Mouse (Mus musculus) hindbrain, postnatal 0 days (tissue): Measurements from ENCODE around the gene Taar7e. TPM values are rescaled to one million over a fixed set of nuclear protein-coding genes. Genes with fewer than 3 reads are reported as not detected.

Source experiments
- ATAC-seq: fragments of 200-750 bp; cut with Nextera tagmentation; 2 replicates; pipeline ENCODE4 v1.8.0; 2017; ENCODE audit warnings: mild to moderate bottlenecking, moderate TSS enrichment, moderate library complexity
- DNase-seq: peaks from one replicate; pipeline ENCODE4 v3.0.0-alpha.2; 2015; ENCODE audit warnings: low spot score
- H3K27ac ChIP-seq: fragments of 300-500 bp; sonication (generic); 2 replicates; pipeline ENCODE4 v1.5.1; 2014; ENCODE audit warnings: mild to moderate bottlenecking
- H3K27me3 ChIP-seq: fragments of 300-500 bp; sonication (generic); 2 replicates; pipeline ENCODE4 v1.6.1; 2014; ENCODE audit warnings: low read length, mixed read lengths; ENCODE audit not compliant: insufficient read depth
- H3K36me3 ChIP-seq: fragments of 300-500 bp; sonication (generic); 2 replicates; pipeline ENCODE4 v1.6.1; 2014; ENCODE audit warnings: low read length, mixed read lengths; ENCODE audit not compliant: insufficient read depth
- H3K4me1 ChIP-seq: fragments of 300-500 bp; sonication (generic); 2 replicates; pipeline ENCODE4 v1.6.1; 2014; ENCODE audit warnings: antibody characterized with exemption, low read length, mixed read lengths; ENCODE audit not compliant: insufficient read depth
- H3K4me2 ChIP-seq: fragments of 300-500 bp; sonication (generic); 2 replicates; pipeline ENCODE4 v1.6.1; 2014; ENCODE audit warnings: low read depth, mild to moderate bottlenecking, low read length, moderate library complexity, mixed read lengths
- H3K4me3 ChIP-seq: fragments of 300-500 bp; sonication (generic); 2 replicates; pipeline ENCODE4 v1.5.1; 2014; ENCODE audit warnings: low read length
- H3K9ac ChIP-seq: fragments of 300-500 bp; sonication (generic); replicated peaks from 2 replicates; pipeline ENCODE4 v1.6.1; 2014; ENCODE audit warnings: mild to moderate bottlenecking, low read length, moderate library complexity, mixed read lengths
- H3K9me3 ChIP-seq: fragments of 300-500 bp; sonication (generic); 2 replicates; pipeline ENCODE4 v1.6.1; 2016; ENCODE audit warnings: low read length, mixed read lengths
- CTCF ChIP-seq: IDR thresholded peaks from 2 replicates; pipeline ENCODE4 v1.5.1; 2016; ENCODE audit warnings: antibody characterized with exemption, control low read depth, low read depth
- WGBS: fragments of 180-500 bp; shearing (Covaris S2); extraction: QIAGEN DNeasy Blood & Tissue Kit; methylation state at CpG from one replicate; pipeline ENCODE4 v1.1.7; 2014; 5-methylcytosine and 5-hydroxymethylcytosine counted together
- polyA plus RNA-seq: library from polyadenylated mRNA; unstranded; fragments of >200 nt; fragmentation: Nextera tagmentation; extraction: Ambion mirVana; gene quantifications from 2 replicates; pipeline ENCODE4 v1.2.1, GENCODE M21; 2015
- total RNA-seq: library from RNA; depleted of rRNA; stranded (reverse); fragments of >200 nt; gene quantifications from 2 replicates; pipeline ENCODE4 v1.2.3, GENCODE M21; 2014; rRNA removed

Taar7e gene
- total RNA-seq (not detected in 2 replicates), polyA plus RNA-seq (not detected in 2 replicates)

DNA sequence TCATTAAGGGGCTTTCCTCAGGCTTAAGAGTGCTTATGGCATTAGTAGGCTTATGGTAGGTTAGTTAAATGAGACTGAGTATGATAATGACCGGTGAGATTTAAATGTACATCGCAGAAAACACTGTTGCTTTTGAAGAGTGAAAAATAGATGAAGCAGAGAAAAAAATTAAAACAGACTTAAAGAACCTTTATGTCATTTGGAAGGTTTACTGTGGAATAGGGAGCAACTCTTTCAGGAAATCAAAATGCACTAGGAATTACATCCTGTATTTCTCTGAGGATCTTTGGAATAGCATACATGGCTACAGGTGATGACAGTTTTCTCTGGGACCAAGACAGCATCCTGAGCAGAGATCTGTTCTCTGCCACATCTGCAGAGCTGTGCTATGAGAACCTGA, at the start of gene Taar7e:
Taar7e (plus strand) TSS at position 301 of the 400 bp plus-strand sequence.
- Histone ChIP-seq H3K27ac (no peak within 1 kb of the TSS), H3K9ac (no peak within 1 kb of the TSS), H3K4me1 (no peaks in the 10 kb centered on the region), H3K36me3 (no peaks in the 10 kb centered on the region), H3K9me3 (no peaks in the 10 kb centered on the region), H3K27me3 (no peaks in the 10 kb centered on the region), H3K4me2 (no peak within 1 kb of the TSS), H3K4me3 (no peak within 1 kb of the TSS)
- WGBS: 88% methylated on average over 2 of the region's 2 CpGs
- ATAC-seq (no peak), DNase-seq (no peak)
- TF ChIP-seq CTCF: no peak

DNA sequence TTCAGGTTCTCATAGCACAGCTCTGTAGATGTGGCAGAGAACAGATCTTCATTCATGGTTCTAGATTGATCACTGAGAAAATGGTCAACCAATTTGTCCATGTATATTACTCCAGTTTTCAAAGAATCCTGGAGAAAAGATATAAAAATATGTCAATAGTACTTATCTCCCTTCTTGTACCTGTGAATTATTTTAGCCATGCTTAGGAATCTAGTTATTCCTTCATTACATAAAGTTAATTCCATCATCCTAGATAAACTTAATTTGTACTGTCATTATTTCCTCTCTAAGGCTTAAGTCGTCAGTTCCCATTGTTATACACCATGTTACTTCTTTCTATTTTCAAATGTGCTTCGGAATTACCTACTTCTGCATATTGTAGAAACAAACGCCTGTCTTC, 44.0 kb upstream of the Taar7e start, which contains the start of gene Taar7a:
Taar7a (minus strand) TSS at position 101 of the 400 bp plus-strand sequence.
- Histone ChIP-seq H3K9ac (no peak within 1 kb of the TSS), H3K4me1 (no peaks in the 10 kb centered on the region), H3K27me3 (no peaks in the 10 kb centered on the region), H3K4me2 (no peak within 1 kb of the TSS), H3K9me3 (no peaks in the 10 kb centered on the region), H3K36me3 (no peaks in the 10 kb centered on the region), H3K27ac (no peak within 1 kb of the TSS), H3K4me3 (no peak within 1 kb of the TSS)
- WGBS: 86% methylated on average over 3 of the region's 3 CpGs
- no peak for ATAC-seq
- no peak for DNase-seq
- no peak for TF ChIP-seq CTCF

DNA sequence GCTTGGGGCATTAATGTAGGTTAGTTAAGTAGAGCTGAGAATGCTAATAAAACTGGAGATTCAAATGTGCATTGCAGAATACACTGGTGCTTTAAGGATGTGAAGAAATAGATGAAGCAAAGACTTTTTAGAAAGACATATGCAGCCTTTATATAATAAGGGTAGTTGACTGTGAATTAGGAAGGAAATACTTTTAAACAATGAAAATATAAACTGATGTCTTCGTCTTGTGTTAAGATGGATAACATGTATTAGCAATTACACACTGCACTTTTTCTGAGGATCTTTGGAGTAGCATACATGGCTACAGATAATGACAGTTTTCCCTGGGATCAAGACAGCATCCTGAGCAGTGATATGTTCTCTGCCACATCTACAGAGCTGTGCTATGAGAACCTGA, 37.8 kb upstream of the Taar7e start, which contains the start of gene Taar7b:
Taar7b (plus strand) TSS at position 301 of the 400 bp plus-strand sequence.
- no peak within 1 kb of the TSS for H3K9ac ChIP-seq
- H3K27ac ChIP-seq: no peak within 1 kb of the TSS
- no peaks in the 10 kb centered on the region for H3K36me3 ChIP-seq
- ATAC-seq (no peak), DNase-seq (no peak)
- no peaks in the 10 kb centered on the region for H3K4me1 ChIP-seq
- no peaks in the 10 kb centered on the region for H3K27me3 ChIP-seq
- H3K9me3 ChIP-seq: no peaks in the 10 kb centered on the region
- no peak for TF ChIP-seq CTCF
- 95% methylated on average over 1 of the region's 1 CpGs for WGBS
- no peak within 1 kb of the TSS for H3K4me2 ChIP-seq
- H3K4me3 ChIP-seq: no peak within 1 kb of the TSS

DNA sequence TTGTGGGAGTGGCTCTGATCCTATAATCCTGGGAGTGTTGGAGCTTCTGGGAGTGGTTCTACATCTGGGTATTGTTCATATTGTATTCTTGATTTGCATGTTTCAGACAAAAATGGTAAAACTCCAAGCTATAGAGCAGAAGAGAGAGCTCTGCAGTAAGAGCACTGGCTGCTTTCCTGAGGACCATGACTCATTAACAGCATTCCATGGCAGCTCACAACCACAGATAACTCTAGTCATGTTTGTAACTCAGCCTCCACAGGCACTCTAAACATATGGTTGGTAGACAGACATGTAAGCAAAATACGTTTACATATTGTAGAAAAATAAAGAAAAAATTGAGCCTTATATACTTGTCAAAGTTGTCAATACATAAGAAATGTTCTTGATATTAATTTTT, 31.0 kb upstream of the Taar7e start:
- no peak overlapping the region for H3K4me2 ChIP-seq
- H3K4me1 ChIP-seq: no peaks in the 10 kb centered on the region
- no peak for DNase-seq
- H3K36me3 ChIP-seq: no peaks in the 10 kb centered on the region
- H3K27ac ChIP-seq: no peak overlapping the region
- no peaks in the 10 kb centered on the region for H3K9me3 ChIP-seq
- 74% methylated on average over 1 of the region's 1 CpGs for WGBS
- no peak for TF ChIP-seq CTCF
- H3K9ac ChIP-seq: no peak overlapping the region
- no peak overlapping the region for H3K4me3 ChIP-seq
- no peaks in the 10 kb centered on the region for H3K27me3 ChIP-seq
- ATAC-seq: no peak

DNA sequence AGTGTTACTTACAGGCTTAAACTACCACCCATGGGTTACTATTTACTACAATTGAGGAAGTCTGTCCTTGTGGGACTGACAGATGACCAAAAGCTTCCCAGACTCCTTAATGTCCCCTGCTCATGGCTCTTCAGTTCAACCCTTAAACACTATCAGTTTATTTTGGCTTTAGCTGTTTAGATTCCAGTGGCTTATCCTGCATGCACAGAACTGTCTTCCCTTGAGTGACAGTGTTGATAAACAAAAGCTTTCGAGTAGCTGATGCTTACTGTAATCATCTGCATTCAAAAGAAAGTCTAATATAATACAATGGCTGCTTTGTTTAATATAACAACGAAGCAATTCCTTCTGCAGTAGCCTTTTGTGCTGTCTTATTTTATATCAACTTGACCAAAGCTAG, 30.4 kb upstream of the Taar7e start:
- Histone ChIP-seq H3K27me3 (no peaks in the 10 kb centered on the region), H3K36me3 (no peaks in the 10 kb centered on the region), H3K9ac (no peak overlapping the region), H3K4me3 (no peak overlapping the region), H3K9me3 (no peaks in the 10 kb centered on the region), H3K27ac (no peak overlapping the region), H3K4me1 (no peaks in the 10 kb centered on the region), H3K4me2 (no peak overlapping the region)
- 51% methylated on average over 2 of the region's 2 CpGs for WGBS
- ATAC-seq: no peak
- no peak for TF ChIP-seq CTCF
- DNase-seq: no peak

DNA sequence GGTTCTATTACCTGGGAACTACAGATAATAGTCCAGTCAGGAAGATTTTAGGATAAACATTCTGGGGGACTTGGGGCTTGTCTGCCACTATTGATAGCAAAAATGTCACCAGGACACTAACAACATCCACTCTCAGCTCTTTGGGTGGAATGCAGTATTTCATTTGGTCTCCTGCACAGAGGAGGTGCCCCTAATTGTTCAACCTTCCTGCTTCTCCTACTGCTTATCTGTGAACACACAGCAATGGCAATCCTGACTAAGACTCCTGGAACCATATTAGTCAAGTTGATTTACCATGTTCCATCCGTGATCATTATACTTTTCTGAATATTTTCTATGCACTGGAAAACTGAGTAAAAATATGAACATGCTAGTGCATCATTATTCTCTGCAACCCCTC, 29.3 kb upstream of the Taar7e start:
- 94% methylated on average over 1 of the region's 1 CpGs for WGBS
- no peak overlapping the region for H3K4me3 ChIP-seq
- ATAC-seq: no peak

DNA sequence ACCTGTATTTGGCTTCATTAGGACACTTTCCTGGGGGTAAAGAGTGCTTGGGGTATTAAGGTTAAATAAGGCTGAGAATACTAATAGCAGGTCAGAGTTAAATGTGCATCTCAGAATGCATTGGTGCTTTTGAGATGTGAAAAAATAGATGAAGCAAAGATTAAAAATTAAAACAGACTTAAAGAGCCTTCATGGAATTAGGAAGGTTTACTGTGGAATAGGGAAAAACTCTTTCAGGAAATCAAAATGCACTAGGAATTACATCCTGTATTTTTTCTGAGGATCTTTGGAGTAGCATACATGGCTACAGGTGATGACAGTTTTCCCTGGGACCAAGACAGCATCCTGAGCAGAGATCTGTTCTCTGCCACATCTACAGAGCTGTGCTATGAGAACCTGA, 10.5 kb upstream of the Taar7e start, which contains the start of gene Taar7d:
Taar7d (plus strand) TSS at position 301 of the 400 bp plus-strand sequence.
- DNase-seq (no peak), ATAC-seq (no peak)
- no peak for TF ChIP-seq CTCF

More for the DNA sequence above, 29.3 kb upstream of the Taar7e start:
- Histone ChIP-seq H3K27ac (no peak overlapping the region), H3K4me2 (no peak overlapping the region), H3K4me1 (no peaks in the 10 kb centered on the region), H3K36me3 (no peaks in the 10 kb centered on the region), H3K9ac (no peak overlapping the region), H3K9me3 (no peaks in the 10 kb centered on the region), H3K27me3 (no peaks in the 10 kb centered on the region)
- DNase-seq: no peak
- TF ChIP-seq CTCF: no peak

More for the DNA sequence above, 10.5 kb upstream of the Taar7e start, which contains the start of gene Taar7d:
- H3K27ac ChIP-seq: no peak within 1 kb of the TSS
- H3K27me3 ChIP-seq: no peaks in the 10 kb centered on the region
- H3K36me3 ChIP-seq: no peaks in the 10 kb centered on the region
- no peak within 1 kb of the TSS for H3K4me2 ChIP-seq
- H3K9me3 ChIP-seq: no peaks in the 10 kb centered on the region
- H3K4me3 ChIP-seq: no peak within 1 kb of the TSS
- H3K9ac ChIP-seq: no peak within 1 kb of the TSS
- H3K4me1 ChIP-seq: no peaks in the 10 kb centered on the region
